Mouse (Mus musculus): ENCODE data around the gene Rarb.

DNA sequence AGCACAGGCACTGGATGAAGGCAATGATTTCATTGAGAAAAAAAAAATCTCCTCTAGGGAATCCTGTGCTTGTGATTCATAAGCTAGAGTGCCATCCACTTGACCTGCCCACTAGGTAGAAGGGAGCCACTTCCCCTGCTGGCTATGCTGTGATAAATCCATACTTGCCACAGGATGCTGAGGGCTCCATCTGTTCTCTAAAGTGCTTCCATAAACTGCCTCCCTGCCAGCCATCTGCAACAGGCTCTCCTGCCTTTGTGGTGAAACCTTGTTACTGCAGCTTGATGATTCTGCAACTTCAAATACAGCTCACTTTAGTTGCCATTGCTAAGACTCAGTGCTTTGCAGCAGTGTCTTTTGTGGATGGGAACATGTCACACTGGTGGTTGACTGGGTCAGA is 213.5 kb downstream of the Rarb start:
- TF ChIP-seq CTCF (IDR thresholded peaks at IDR 0.05; ENCODE audit: extremely low read depth, insufficient read depth, low read length), result 0 out of 2 replicates have a peak, but pooled peaks have one; percentile 12
- TF ChIP-seq POLR2A (IDR thresholded peaks at IDR 0.05; ENCODE audit: extremely low read depth, insufficient read depth, low read length), result no peak

Data from cortical plate, adult 2 months (tissue).